Mouse (Mus musculus) brain, adult 2 months (tissue): ENCODE results near the gene 4930519G04Rik.
"Not testable (repeated sequence)": the region's sequence is repeated elsewhere in the genome, so short reads cannot be mapped to it uniquely, and the experiment has no call there.

Experiments
- DNase-seq: peaks from one replicate; pipeline ENCODE4 v3.0.0; 2011; ENCODE audit warnings: low read depth, low spot score

4930519G04Rik gene

GRCm38 (mm10) chr5:114842155-114842554 is 11.3 kb upstream of the 4930519G04Rik start:
- not testable (repeated sequence) for DNase-seq

DNA sequence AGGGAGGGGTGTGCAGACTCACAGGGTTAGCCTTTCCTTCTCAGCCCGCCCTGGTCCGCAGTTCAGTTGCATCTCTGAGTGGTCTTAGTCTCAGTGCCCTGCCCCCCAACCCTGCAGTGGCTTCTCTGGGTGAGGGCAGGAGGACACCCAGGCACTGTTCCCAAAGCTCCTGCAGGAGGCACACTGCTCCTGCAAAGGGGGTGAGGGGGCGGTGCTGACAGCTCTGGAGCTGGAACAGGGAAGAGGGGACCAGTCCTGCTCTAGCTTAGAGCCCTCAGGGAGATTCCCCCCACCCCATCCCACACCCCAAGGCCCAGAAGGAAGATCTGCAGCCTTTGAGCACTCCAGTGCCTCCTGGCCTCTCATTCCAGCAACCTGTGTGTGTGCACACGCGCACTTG is 10.8 kb upstream of the 4930519G04Rik start:
- no peak for DNase-seq

DNA sequence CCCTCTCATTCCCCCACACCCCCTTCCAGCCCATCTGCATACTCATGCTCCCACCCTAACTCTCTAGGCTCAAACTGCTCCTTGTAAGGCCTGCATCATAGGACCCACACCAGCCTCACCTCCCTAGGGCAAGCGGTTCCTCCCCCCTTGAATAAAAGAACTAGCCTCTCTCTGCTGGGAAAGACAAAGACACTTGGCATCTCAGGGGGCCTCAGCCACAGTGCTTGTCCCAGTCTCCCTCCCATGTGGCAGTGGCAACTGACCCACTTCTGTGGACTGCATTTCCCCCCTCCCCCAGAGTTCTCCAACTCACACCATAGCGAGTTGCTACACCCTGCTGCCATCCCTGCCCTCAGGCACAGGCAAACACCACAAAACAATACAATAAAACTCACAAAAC is 9.1 kb upstream of the 4930519G04Rik start:
- not testable (repeated sequence) for DNase-seq

GRCm38 (mm10) chr5:114851565-114852236 is 1.8 kb upstream of the 4930519G04Rik start:
- no peak for DNase-seq

DNA sequence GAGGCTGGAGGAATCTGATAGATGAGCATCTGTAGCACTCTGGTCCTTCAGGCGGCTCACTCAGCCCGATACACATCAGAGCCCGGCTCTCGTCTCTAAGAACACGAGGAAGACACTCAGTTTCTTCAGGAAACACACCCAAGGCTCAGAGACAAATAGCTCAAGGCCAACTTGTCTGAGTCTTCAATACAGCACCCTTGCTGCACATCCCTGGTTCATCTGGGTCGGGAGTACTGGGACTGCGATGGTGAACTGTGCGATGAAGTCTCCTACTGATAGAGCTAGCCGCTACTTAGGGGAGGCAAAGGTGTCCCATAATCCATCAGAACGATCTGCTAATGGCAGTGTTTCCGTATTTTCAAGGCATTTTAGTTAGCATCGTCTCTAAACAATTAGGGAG is 5.1 kb downstream of the 4930519G04Rik start, which contains the start of gene Gm9936:
Gm9936 (minus strand) TSS at position 101 of the 400 bp plus-strand sequence.
- DNase-seq = no peak

DNA sequence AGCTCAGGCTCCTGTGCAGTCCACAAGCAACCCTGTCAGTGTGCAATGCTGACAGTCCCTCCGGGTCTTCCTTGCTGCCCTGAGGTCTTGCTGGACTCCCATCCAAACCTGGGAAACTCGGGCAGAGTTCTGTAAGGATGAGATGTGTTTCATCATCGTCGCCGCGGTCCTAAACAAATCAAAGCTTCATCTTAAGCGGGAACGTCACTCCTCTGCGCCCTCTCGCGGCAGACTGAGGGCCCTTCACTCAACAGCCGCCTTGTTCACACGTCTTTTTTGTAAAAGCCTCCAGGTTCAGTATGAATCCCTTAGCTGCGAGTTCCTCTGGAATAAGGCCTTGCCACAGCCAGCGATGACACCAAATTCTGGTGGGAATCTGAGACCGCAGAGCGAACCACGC is 5.8 kb downstream of the 4930519G04Rik start:
- peak; percentile 93 for DNase-seq

DNA sequence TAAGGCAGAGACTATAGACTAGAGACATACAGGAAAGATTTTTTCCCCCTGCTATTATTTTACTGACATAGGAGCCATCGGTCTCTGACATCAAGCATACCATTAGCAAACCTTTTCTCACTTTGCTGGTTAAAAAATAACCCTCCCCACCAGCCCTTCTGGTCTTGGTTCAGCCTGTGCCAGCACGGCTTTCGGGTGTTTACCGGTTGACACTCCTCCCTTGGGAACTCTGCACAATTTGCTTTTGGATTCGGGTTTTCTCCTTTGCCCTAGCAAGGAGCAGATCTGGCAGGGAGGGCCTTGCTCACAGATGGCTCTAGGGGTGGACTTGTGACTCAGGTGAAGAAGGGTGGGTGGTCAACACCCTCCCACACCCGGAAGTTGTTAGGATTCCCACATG is 8.3 kb downstream of the 4930519G04Rik start:
- no peak for DNase-seq

GRCm38 (mm10) chr5:114864813-114865212 is 11.3 kb downstream of the 4930519G04Rik start:
- no peak for DNase-seq

DNA sequence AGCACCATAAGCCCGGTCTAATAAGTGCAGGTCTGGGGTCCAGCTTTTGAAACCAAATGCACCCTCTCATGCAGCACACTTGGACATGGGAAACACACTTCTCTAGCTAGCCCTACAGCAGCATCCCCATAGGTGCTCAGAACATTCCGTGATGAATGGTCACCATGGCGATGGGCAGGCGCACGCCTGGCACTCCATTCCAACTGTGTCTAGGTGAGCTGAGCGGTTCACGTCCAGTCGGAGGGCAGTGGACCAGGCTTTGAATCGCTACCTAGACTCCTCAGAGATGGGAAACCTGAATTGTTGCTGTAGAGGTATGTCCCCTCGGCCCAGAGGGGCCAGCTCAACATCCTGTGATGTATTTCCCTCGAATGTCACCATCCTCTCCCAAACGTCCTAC is 11.8 kb downstream of the 4930519G04Rik start:
- DNase-seq = no peak

GRCm38 (mm10) chr5:114875858-114876257 is 22.4 kb downstream of the 4930519G04Rik start:
- DNase-seq = no peak

DNA sequence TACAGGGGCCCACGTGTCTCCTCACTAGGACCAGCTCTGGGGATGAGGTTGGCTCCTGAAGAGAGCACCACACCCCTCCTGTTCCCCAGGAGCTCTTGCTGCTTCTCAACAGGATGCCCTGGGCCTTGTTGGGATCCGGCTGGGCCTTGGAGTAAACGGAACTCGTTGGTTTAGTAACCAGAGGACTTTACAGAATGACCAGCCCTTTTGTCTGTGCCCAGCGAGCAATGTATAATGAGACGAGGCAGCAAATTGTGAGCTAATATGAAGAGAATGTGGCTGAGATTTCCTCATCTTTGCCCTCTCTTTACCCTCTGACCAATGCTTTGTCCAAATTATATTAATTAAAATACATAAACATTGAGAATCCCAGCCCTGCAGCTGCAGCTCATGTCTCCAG is 22.9 kb downstream of the 4930519G04Rik start:
- no peak for DNase-seq

DNA sequence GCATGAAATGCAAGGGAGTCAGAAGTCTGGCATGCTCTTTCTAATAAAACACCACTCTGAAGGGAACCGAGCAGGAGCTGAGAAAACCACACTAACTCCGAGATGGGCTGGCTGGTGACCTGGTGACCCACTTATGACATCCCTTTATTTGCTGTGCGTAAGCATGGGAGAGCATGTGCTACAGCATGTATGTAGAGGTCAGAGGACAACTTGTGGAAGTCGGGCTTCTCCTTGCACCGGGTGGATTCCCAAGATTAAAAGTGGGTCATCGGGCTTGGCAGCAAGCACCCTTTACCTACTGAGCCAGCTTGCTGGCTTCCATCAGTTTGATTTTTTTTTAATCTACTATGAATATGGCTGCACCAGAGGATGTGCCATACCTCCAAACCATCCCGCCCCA is 24.0 kb downstream of the 4930519G04Rik start:
- DNase-seq = no peak

- no peak for DNase-seq
These were observed 25.9 kb downstream of the 4930519G04Rik start for GRCm38 (mm10) chr5:114879399-114879798.

GRCm38 (mm10) chr5:114882319-114882718 is 28.9 kb downstream of the 4930519G04Rik start:
- not testable (repeated sequence) for DNase-seq

GRCm38 (mm10) chr5:114883022-114883421 is 29.6 kb downstream of the 4930519G04Rik start:
- no peak for DNase-seq

- no peak for DNase-seq
These were observed 33.3 kb downstream of the 4930519G04Rik start for GRCm38 (mm10) chr5:114886801-114887200.

- DNase-seq = no peak
These were observed 35.5 kb downstream of the 4930519G04Rik start for GRCm38 (mm10) chr5:114888995-114889394.

GRCm38 (mm10) chr5:114895542-114895941 is 42.1 kb downstream of the 4930519G04Rik start:
- no peak for DNase-seq

DNA sequence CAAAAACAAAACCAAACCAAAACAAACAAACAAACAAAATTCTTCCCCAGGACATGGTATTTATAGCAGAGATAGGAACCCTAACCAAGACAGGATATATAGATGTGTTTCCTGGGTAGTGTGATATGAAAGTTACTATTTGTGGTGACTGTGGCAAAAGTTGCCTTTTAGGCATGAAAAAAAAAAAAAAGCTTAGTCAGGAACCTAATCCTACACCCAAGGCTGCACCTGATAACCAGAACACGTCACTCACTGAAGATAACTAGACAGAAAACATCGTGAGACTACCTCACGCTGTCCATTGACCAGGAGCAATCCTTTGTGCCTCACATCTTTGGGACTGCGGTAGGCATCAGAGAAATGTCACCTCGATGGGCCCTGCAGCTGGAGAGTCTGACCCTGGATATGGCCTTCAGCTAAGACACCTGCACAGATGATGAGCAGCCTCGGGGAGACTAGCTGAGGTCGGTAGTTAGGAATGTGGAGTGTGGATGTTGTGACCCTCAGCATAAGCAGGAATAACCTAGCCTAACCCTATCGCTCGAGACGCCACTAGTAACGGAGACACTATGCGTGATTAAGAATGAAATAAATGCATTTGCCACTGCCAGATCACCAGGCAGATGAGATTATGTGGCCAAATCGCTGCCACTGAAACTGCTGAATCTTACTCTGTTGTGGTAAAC is 43.4 kb downstream of the 4930519G04Rik start, which contains the start of gene Oasl2:
Oasl2 (plus strand) TSS at position 249 of the 686 bp plus-strand sequence.
- no peak for DNase-seq

DNA sequence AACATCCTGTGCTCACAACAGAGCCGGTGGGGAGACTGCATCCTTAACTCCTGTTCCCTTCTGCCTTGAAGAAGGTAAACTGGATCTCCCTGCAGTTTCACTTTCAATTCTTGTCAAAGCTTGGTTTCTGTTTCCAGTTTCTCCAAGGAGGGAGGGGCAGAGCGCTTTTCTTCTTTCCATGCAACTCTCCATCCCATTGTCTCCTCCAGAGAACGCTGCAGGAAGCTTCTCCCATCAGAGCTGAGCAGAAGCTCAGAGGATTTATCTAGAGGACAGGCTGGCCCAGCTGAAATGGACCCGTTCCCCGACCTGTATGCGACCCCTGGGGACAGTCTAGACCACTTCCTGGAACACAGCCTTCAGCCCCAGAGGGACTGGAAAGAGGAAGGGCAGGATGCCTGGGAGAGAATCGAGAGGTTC is 43.9 kb downstream of the 4930519G04Rik start:
- DNase-seq = peak; percentile 18

DNA sequence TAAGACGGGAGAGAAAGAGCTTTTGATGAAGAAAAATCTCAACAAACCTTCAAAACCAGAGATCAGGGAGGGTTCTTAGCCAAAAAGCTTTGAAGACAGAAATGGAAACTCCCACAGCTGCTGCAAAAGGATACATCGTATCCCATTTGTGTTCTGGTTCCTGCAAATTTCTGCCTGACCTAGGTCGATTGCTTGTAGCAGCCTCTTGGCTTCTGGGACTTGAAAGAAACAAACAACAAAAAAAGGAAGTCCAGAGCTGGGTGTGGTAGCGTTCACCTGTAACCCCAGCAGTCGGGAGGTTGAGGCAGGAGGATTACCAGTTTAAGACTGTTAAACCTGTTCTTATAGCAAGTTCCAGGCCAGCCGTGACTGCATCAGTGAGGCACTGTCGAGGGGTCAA is 45.4 kb downstream of the 4930519G04Rik start:
- DNase-seq = no peak

DNA sequence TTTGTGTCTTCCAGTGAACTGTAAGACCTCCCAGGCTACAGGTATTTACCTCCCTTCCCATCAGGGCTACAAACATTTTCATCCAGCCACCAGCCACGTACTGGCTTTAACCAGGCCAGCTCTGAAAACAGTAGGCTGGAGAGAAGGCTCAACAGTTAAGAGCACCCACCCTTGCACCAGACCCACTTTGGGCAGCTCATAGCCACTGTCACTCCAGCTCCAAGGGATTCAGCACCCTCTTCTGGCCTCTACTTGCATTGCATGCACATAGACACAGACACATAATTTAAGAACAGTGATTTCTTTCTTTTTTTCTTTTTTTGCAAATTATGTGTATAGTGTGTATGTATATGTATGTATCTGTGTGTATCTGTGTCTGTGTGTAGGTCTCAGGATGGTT is 48.9 kb downstream of the 4930519G04Rik start:
- DNase-seq = peak; percentile 27
